Mouse (Mus musculus): ENCODE results near the gene Ube2ql1.

Gene Ube2ql1

DNA sequence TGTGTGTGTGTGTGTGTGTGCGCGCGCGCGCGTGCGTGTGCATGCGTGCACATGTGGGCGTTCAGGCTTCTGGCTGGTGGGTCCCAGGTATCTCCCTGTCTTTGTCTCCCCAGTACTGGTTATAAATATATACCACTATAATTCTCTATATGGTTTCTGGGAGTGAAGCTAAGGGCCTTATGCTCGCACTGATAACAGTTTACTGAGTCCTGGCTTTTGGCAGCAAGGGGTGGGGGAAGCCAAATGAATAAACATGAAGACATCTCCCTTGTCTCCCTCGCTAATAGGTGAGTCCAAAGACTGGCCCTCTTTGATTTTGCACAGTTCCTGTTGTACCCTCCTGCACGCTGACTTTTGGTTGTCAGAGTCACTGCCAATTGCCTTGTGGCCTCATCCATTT, 32.2 kb downstream of the Ube2ql1 start:
- no peak for DNase-seq (ENCODE audit: low read depth)

DNA sequence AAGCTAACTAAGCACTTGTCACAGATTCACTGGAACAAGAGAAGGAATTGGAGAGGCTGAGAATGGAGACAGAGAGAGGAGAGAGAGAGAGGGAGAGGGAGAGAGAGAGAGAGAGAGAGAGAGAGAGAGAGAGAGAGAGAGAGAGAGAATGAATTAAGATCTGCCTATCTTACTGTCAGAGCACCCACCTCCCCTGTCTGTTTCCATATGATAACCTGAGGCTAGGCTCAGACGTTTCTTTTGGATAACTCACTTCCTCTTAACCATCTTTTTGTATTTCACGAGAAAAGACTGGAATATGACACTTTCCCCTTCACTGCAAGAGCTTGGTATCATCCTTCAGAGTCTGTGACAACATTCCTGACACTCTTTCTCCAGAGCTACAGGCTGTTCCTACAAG, 32.8 kb downstream of the Ube2ql1 start:
- DNase-seq (ENCODE audit: low read depth), result no peak

DNA sequence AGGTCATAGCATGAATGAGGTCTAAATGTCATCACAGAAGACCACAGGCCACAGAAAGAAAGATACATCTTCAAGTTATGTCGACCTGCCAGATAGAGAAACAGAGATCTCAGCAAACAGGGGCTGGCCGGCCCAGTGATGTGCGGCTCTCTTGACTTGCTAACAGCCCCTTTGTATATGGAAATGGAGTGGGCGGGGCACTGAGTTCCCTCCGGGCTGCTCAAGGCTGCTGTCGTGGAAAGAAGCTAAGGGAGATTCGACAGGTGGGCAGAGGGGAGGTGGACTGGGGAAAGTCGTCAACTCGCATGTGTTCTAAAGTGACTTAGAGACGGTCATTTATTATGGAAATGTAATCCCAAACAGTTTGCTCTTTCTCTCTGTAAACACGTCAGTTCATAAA, 36.2 kb downstream of the Ube2ql1 start:
- no peak for DNase-seq (ENCODE audit: low read depth)

DNA sequence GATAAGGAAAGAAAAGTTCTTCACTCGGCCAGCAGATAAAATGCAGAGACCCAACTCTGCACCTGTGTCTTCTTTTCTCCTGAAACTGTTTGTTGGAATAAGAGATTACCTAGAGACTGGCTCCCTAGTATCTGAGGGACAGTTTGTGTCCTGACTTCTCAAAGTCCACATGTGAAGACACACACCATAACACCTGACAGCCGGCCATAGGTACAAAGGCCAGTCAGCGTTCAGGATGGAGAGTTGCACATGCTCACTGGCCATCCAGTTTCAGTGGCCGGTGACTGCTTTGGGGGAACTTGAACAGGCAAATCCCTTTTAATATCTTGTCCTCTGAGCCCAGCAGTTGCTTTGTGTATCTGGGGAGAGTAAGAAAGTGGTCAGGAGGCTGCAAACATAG, 38.3 kb downstream of the Ube2ql1 start:
- no peak for DNase-seq (ENCODE audit: low read depth)

GRCm38 (mm10) chr13:69700827-69701226, 38.9 kb downstream of the Ube2ql1 start:
- DNase-seq (ENCODE audit: low read depth), result no peak

DNA sequence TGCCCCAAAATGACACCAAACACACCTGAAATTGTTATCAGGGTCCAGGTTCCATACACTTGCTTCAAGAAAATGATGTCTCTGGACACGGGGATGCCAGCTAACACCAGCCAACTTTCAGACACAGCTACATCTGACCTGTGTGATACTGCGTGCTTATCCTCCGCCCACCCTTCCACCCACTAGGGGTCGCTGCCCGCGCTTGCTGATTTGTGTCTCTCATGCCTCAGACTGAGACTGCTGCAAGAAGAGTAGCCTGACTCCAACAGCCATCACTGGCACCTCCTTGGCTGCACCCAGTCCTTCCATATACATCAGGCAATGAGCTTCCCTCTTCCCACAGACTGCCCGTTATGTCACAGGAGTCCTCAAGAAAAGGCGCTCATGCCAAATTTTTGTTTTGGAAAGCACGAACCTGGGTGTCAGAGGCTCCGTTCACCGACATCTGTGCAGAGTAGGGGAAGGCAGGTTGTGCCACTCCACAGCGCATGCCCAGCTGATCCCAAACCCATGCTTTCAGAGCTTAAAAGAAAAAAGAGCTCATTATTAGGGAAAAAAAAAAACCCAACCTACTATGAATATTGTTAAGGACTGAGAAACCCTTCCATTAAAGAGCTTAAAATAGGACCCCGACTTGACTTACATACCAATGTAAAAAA, 43.2 kb downstream of the Ube2ql1 start:
- DNase-seq (ENCODE audit: low read depth), result no peak

- DNase-seq (ENCODE audit: low read depth), result peak; percentile 8
Measured at GRCm38 (mm10) chr13:69691074-69691473, 48.6 kb downstream of the Ube2ql1 start.

DNA sequence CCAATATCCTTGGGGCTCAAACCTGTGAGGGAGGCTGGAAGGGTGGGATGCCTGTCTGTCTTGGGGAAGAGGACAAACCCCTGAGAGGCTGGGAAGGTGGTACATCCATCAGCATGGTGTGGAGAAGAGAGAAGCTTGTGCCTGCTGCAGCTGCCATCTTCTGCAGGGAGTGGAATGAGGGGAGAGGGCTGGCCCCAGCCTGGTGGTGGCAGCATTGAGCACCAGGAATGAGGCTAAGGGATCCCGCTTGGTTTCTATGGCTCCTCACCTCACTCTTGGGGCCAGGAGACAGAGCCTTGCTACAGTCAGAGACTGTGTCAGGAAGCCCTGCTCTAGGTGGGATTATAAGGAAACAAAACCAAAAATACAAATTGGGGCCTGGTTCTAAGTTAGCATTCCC, 52.7 kb downstream of the Ube2ql1 start:
- DNase-seq (ENCODE audit: low read depth), result no peak

GRCm38 (mm10) chr13:69685406-69685818, 54.3 kb downstream of the Ube2ql1 start:
- no peak for DNase-seq (ENCODE audit: low read depth)

DNA sequence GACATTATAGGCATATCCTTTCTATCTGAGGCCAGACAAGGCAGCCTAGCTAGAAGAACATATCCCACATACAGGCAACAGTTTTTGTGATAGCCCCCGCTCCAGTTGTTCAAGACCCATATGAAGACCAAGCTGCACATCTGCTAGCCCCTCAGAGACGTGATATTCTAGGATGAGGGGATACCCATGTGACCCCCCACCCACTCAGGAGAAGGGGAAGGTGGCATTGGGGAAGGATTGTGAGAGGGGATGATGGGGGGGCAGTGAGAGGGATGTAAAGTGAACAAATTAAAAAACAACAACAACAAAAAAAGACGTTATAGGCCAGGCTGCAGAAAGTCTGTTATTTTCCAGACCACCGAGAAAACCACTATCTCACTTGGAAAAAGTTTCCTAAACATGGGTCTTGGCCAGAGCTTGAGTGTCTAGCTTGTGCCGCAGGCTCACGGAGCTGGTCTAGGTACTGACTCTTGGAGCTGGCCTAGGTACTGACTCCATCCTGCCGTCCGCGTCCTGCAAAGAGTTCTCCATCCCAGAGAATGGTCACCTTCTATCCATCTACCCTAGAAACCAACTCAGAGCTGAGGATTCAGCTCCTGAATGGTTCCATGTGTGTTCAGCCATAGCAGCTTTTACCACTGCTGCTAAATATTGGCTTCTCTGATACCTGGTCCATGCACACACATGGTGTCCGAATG, 65.6 kb downstream of the Ube2ql1 start:
- no peak for DNase-seq (ENCODE audit: low read depth)

- no peak for DNase-seq (ENCODE audit: low read depth)
Measured at GRCm38 (mm10) chr13:69673197-69673920, 66.3 kb downstream of the Ube2ql1 start.

- DNase-seq (ENCODE audit: low read depth), result no peak
Measured at GRCm38 (mm10) chr13:69672565-69672964, 67.1 kb downstream of the Ube2ql1 start.

DNA sequence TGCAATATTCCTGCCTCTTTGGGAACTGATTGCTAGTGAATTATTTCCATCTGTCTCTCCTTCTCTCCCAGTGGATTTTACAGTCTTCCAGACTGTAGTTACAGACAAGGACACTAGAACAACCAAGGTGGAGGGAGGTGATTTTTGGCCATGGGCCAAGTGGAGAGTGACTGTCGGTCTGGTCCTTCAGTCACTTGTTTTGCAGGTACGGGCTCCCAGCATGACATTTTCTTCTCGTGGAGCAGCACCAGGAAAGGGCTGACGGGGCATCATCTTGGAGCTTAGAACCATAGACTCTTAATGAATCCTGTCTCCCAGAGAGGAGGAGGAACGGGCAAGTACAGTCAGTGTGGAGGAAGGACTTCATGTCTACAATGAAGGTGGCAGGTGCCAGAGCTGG, 67.6 kb downstream of the Ube2ql1 start:
- DNase-seq (ENCODE audit: low read depth), result no peak

DNA sequence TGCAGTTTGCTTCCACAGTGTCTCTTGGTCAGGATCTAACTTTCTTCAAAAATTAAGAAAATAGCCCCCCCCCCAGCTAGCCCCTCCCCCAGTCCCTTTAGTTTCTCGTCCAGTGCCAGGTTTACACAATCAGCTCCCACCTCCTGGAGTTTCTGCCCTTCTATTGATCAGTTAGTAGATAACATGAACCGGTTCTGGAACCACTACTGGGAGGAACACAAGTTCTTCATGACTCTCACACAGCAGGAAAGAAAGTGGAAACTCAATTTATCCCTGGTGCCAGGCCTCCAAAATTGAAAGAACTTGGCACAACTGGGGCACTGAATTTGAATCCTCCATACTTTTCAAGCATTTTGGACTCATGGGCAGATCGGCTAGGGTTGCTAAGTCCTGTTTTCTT, 85.2 kb downstream of the Ube2ql1 start:
- no peak for DNase-seq (ENCODE audit: low read depth)

Data from naive thymus-derived CD4-positive, alpha-beta T cell, adult 2 months (primary cell).